Mouse (Mus musculus) spleen, adult 2 months (tissue): Measurements from ENCODE around the gene Agbl1. TPM values are rescaled to one million over a fixed set of nuclear protein-coding genes. Genes with fewer than 3 reads are reported as not detected.

Experiments used
- DNase-seq, 2 experiments: peaks; one replicate each; pipeline versions ENCODE4 v3.0.0 to v3.0.0-alpha.2; 2012 to 2021; ENCODE audit warnings: low spot score in 2 of 2, low read depth in 1 of 2
- H3K27ac ChIP-seq: fragments of 200-500 bp; 2 replicates; pipeline ENCODE4 v1.5.1; 2012; ENCODE audit warnings: low read length, inconsistent platforms; ENCODE audit not compliant: insufficient read depth
- H3K27me3 ChIP-seq: fragments of 200-500 bp; 2 replicates; pipeline ENCODE4 v1.6.1; 2012; ENCODE audit warnings: mild to moderate bottlenecking, moderate library complexity, low read length, inconsistent platforms; ENCODE audit not compliant: control insufficient read depth, insufficient read depth
- H3K36me3 ChIP-seq: fragments of 200-500 bp; 2 replicates; pipeline ENCODE4 v1.6.1; 2012; ENCODE audit warnings: mild to moderate bottlenecking, low read length, inconsistent platforms; ENCODE audit not compliant: control insufficient read depth, insufficient read depth
- H3K4me1 ChIP-seq: fragments of 200-500 bp; 2 replicates; pipeline ENCODE4 v1.6.1; 2011; ENCODE audit warnings: inconsistent platforms; ENCODE audit not compliant: control insufficient read depth, insufficient read depth, insufficient read length
- H3K4me3 ChIP-seq: fragments of 200-500 bp; 2 replicates; pipeline ENCODE4 v1.5.1; 2011; ENCODE audit warnings: mild to moderate bottlenecking, inconsistent platforms; ENCODE audit not compliant: insufficient read depth, insufficient read length; ENCODE audit errors: extremely low read depth
- CTCF ChIP-seq: fragments of 200-500 bp; IDR thresholded peaks from 2 replicates; pipeline ENCODE4 v1.5.1; 2011; ENCODE audit warnings: mild to moderate bottlenecking, inconsistent platforms; ENCODE audit not compliant: insufficient read depth, insufficient read length, insufficient replicate concordance; ENCODE audit errors: extremely low read depth
- POLR2A ChIP-seq: fragments of 200-500 bp; IDR thresholded peaks from 2 replicates; pipeline ENCODE4 v1.6.1; 2011; ENCODE audit warnings: low read depth, low read length, inconsistent platforms
- WGBS: fragments of 180-500 bp; shearing (Covaris S2); methylation state at CpG from one replicate; pipeline ENCODE4 v1.1.7; 2018; 5-methylcytosine and 5-hydroxymethylcytosine counted together
- polyA plus RNA-seq: library from polyadenylated mRNA; depleted of rRNA; stranded (reverse); fragments of >200 nt; gene quantifications from 2 replicates; pipeline ENCODE4 v1.2.3, GENCODE M21; 2012

The Agbl1 gene
- polyA plus RNA-seq, 1 experiment, result 0.08 TPM

DNA sequence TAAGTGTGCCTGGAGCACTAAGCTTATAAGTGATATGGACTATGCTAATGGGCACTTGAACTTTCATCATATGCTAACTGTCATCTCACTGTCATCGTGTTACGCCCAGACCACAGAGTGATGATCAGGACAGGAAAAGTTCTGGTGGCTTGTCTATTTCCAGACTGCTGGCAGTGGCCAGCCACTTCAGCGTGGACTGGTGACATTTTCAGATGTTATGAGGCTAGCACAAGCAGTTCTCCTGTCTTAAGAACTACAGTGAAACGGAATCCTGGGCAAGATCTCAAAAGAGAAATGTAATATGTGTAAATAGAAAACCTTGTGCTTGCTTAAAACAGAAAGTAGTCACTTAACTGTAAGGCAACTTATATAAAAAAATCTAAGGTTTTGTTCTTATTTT is 550.8 kb downstream of the Agbl1 start:
- Histone ChIP-seq H3K27ac (no peak overlapping the region), H3K27me3 (no peaks in the 10 kb centered on the region), H3K4me1 (no peaks in the 10 kb centered on the region), H3K4me3 (no peak overlapping the region), H3K36me3 (no peaks in the 10 kb centered on the region)
- 81% methylated on average over 4 of the region's 4 CpGs for WGBS
- DNase-seq, result no peak
- no peak for TF ChIP-seq CTCF
- no peak for TF ChIP-seq POLR2A

DNA sequence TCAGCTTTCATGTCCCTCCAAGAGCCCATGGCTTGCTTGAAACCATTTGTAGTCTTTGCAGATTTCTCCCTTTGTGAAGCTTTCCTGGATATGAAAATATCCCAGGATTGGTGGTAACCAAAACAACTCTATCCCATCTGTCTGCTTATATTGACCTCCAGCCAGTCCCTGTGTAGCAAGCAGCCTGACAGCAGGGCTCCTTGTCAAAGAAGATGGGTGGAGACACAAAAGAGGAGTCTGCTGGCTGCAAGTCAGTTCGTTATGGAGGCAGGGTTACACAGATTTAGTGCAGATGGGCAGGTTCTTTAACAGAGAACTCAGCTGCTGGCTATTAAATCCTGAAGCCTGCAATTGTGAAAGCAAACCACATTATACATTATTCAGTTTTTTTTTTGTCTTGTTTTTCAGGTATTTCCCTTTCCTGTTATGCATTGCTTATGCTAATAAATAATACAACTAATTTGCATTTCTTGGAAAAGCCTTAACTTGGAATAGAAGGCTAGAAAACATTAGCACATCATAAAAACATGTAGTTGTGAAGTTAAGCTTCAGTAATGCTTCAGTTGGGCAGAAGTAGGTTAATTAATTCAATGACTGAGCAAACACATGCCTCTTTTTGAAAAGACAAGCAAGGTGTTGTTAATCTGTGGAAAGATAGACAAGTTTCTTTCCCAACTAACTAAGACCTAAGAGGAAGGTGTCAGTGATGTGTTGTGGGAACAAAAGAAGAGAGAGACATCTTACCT is 559.0 kb downstream of the Agbl1 start:
- DNase-seq, result no peak
- Histone ChIP-seq H3K4me1 (no peaks in the 10 kb centered on the region), H3K27ac (no peak overlapping the region), H3K27me3 (no peaks in the 10 kb centered on the region), H3K36me3 (no peaks in the 10 kb centered on the region), H3K4me3 (no peak overlapping the region)
- TF ChIP-seq CTCF, result no peak
- 26% methylated on average over 1 of the region's 1 CpGs for WGBS

GRCm38 (mm10) chr7:76790041-76790440 is 560.4 kb downstream of the Agbl1 start:
- no peak for DNase-seq
- no peak overlapping the region for H3K27ac ChIP-seq
- no peaks in the 10 kb centered on the region for H3K27me3 ChIP-seq
- no peak overlapping the region for H3K4me3 ChIP-seq
- no peak for TF ChIP-seq POLR2A
- TF ChIP-seq CTCF, result no peak
- H3K36me3 ChIP-seq, result no peaks in the 10 kb centered on the region
- no peaks in the 10 kb centered on the region for H3K4me1 ChIP-seq
- 73% methylated on average over 2 of the region's 2 CpGs for WGBS

GRCm38 (mm10) chr7:76791247-76791646 is 561.6 kb downstream of the Agbl1 start:
- no peaks in the 10 kb centered on the region for H3K36me3 ChIP-seq
- no peak overlapping the region for H3K4me3 ChIP-seq
- no peak for TF ChIP-seq POLR2A
- no peak for TF ChIP-seq CTCF
- 76% methylated on average over 4 of the region's 4 CpGs for WGBS
- no peaks in the 10 kb centered on the region for H3K4me1 ChIP-seq
- no peaks in the 10 kb centered on the region for H3K27me3 ChIP-seq
- H3K27ac ChIP-seq, result no peak overlapping the region
- DNase-seq, result no peak

DNA sequence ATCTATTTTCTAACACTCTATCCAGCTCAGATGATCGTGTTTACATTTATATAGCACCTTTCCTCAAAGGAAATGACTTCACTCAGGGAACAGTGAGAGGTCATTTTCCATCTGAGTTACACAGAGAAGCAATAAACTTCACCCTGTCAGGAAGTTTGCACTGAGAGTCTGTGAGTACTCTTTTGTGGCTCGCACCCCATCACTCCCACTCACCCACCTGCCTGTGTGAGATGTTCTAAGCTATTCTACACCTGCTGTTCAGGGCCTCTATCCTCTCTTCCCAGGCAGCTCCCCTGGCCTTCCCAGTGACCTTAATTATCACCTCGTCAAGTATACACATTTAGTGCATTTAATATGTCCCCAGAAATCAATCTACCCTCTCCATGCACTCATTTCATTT is 580.3 kb downstream of the Agbl1 start:
- TF ChIP-seq CTCF (no peak), POLR2A (no peak)
- DNase-seq, result no peak
- Histone ChIP-seq H3K4me1 (no peaks in the 10 kb centered on the region), H3K4me3 (no peak overlapping the region), H3K36me3 (no peaks in the 10 kb centered on the region), H3K27ac (no peak overlapping the region), H3K27me3 (no peaks in the 10 kb centered on the region)
- WGBS, result 42% methylated on average over 3 of the region's 3 CpGs

DNA sequence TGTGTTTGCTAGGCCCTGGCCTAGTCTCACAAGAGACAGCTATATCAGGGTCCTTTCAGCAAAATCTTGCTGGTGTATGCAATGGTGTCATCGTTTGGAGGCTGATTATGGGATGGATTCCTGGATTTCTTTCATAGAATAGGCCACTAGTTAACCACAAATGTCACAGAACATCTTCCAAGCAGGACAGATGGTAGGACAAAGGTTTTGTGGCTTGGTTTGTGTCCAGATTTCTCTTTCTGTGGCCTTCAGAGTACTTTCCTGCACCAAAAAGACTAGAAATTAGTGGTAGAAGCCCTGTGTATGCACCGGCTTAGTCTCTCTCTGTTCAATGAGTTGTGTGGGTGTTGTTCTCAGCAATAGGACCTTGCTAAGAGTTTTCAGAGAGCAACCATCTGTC is 590.9 kb downstream of the Agbl1 start:
- WGBS, result 73% methylated on average over 2 of the region's 2 CpGs
- Histone ChIP-seq H3K27ac (no peak overlapping the region), H3K4me3 (no peak overlapping the region), H3K4me1 (no peaks in the 10 kb centered on the region), H3K36me3 (no peaks in the 10 kb centered on the region), H3K27me3 (no peaks in the 10 kb centered on the region)
- DNase-seq, result no peak
- TF ChIP-seq CTCF (no peak), POLR2A (no peak)

GRCm38 (mm10) chr7:76842146-76842545 is 612.5 kb downstream of the Agbl1 start:
- WGBS, result 86% methylated on average over 3 of the region's 3 CpGs
- no peaks in the 10 kb centered on the region for H3K27me3 ChIP-seq
- H3K27ac ChIP-seq, result no peak overlapping the region
- H3K4me1 ChIP-seq, result no peaks in the 10 kb centered on the region
- H3K36me3 ChIP-seq, result no peaks in the 10 kb centered on the region
- no peak for DNase-seq
- no peak overlapping the region for H3K4me3 ChIP-seq
- TF ChIP-seq CTCF (no peak), POLR2A (no peak)
